Mouse (Mus musculus) layer of hippocampus, adult 9-10 months (tissue): ENCODE measurements at regions not wholly inside any gene's neighbourhood (a gene's known extent, or its start where the extent isn't known, plus 50 kb on each side); places are given as distances from the start of the nearest gene placed in this dataset.

Experiments
- DNase-seq: peaks from one replicate; pipeline ENCODE4 v3.0.0; 2022; ENCODE audit warnings: low spot score

- peak; percentile 4 for DNase-seq
Measured at GRCm38 (mm10) chr12:27838384-27838783, 496.0 kb upstream of the Sox11 start.

- DNase-seq = no peak
Measured at GRCm38 (mm10) chr12:27826208-27826607, 483.8 kb upstream of the Sox11 start.

- no peak for DNase-seq
Measured at GRCm38 (mm10) chr12:27823392-27823791, 481.0 kb upstream of the Sox11 start.

GRCm38 (mm10) chr12:27796642-27797041 is 454.3 kb upstream of the Sox11 start:
- DNase-seq = no peak

- no peak for DNase-seq
Measured at GRCm38 (mm10) chr12:27786716-27787291, 444.4 kb upstream of the Sox11 start.

GRCm38 (mm10) chr12:27780801-27781200 is 438.4 kb upstream of the Sox11 start:
- no peak for DNase-seq

GRCm38 (mm10) chr12:27765948-27766347 is 423.6 kb upstream of the Sox11 start:
- DNase-seq = no peak

GRCm38 (mm10) chr12:27759016-27759415 is 416.6 kb upstream of the Sox11 start:
- DNase-seq = no peak

GRCm38 (mm10) chr12:27757641-27758040 is 415.3 kb upstream of the Sox11 start:
- no peak for DNase-seq

GRCm38 (mm10) chr12:27724619-27725200 is 382.3 kb upstream of the Sox11 start:
- no peak for DNase-seq

- no peak for DNase-seq
Measured at GRCm38 (mm10) chr12:27680459-27680858, 338.1 kb upstream of the Sox11 start.

- no peak for DNase-seq
Measured at GRCm38 (mm10) chr12:27673404-27673803, 331.0 kb upstream of the Sox11 start.

GRCm38 (mm10) chr12:27670650-27671084 is 328.3 kb upstream of the Sox11 start:
- DNase-seq = no peak

- DNase-seq = no peak
Measured at GRCm38 (mm10) chr12:27670190-27670589, 327.8 kb upstream of the Sox11 start.

- DNase-seq = no peak
Measured at GRCm38 (mm10) chr12:27669542-27669941, 327.2 kb upstream of the Sox11 start.

- DNase-seq = no peak
Measured at GRCm38 (mm10) chr12:27666456-27666855, 324.1 kb upstream of the Sox11 start.

GRCm38 (mm10) chr12:27663126-27663525 is 320.8 kb upstream of the Sox11 start:
- DNase-seq = no peak

- DNase-seq = no peak
Measured at GRCm38 (mm10) chr12:27662723-27663122, 320.3 kb upstream of the Sox11 start.

- no peak for DNase-seq
Measured at GRCm38 (mm10) chr12:27657536-27657935, 315.2 kb upstream of the Sox11 start.

- no peak for DNase-seq
Measured at GRCm38 (mm10) chr12:27653541-27653940, 311.2 kb upstream of the Sox11 start.

- DNase-seq = no peak
Measured at GRCm38 (mm10) chr12:27648602-27649001, 306.2 kb upstream of the Sox11 start.

GRCm38 (mm10) chr12:27646497-27647307 is 304.3 kb upstream of the Sox11 start:
- DNase-seq = peak; percentile 2

GRCm38 (mm10) chr12:27619616-27620015 is 277.2 kb upstream of the Sox11 start:
- DNase-seq = no peak
